Mouse (Mus musculus) cerebellum, adult 2 months (tissue): ENCODE data around the gene Bst1.

Experiments used
- CTCF ChIP-seq: fragments of 200-500 bp; IDR thresholded peaks from 2 replicates; pipeline ENCODE4 v1.5.1; 2011; ENCODE audit warnings: low read depth, mild to moderate bottlenecking, control low read depth, low read length, moderate library complexity, borderline replicate concordance; ENCODE audit not compliant: insufficient read depth
- POLR2A ChIP-seq: fragments of 200-500 bp; IDR thresholded peaks from 2 replicates; pipeline ENCODE4 v1.6.1; 2011; ENCODE audit warnings: low read length, control low read depth, borderline replicate concordance; ENCODE audit not compliant: insufficient read depth

DNA sequence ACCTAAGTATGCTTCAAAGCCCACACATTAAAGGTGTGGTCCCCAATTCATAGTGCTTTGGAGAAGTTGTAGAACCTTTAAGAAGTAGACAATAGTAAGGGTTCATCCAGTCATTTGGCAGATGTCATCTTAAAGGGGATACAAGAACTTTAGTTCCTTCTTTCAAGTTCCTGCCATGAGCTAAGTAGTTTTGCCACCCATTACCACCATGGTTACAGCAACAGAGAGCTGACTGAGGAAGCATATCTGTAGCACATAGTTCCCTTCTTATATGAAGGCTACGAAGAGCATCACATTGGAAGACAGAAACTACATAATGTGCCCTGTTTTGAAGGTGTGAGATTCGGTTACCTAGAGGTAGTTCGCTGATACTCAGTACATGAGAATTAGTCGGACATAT is 32.1 kb upstream of the Bst1 start:
- no peak for TF ChIP-seq CTCF
- TF ChIP-seq POLR2A: no peak
